In the genomic region with DNA sequence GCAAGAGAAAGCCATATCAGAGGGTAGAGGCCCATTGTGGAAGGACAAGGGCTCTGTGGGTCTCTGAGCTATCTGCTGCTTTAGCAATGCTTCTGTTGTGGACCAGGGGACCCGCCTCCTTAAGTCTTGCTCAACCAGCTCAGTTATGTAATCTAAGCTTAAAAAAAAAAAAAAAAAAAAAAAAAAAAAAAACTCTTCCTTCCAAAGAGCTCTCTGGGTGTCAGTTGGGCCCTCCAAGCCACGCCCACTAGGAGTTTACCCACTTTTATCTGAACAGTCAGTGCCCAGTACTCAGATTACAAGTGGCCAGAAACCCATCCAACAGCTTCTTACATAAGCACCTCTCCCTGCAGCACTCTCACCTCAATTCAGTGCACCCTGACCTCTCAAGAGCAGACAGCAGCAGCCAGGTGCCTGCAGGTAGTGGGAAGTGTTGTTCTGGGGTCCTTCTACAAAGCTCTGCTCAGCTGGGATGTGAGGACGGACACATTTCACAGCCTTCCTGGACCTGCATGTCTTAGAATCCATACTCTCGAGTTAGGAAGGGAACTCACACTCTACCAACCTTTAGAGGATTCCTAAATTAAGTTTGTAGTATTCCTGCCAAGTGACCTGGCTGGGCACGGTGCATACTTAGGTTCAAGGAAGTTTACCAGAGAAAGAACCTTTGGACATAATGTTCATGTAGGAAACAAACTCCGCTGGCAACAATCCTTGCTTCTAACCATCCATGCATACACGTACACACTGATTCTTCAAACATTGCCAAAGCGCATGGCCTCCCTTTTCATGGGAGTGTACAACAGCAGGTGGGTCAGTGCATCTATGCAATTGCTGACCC, we compare ENCODE assay signal across 9 mouse cellular contexts. TPM values are rescaled to one million over a fixed set of nuclear protein-coding genes. Genes with fewer than 3 reads are reported as not detected.
DNase-seq lines count a peak whose midpoint lies in the region; ATAC-seq and TF ChIP-seq lines count a peak whose summit lies in the region.
"Had no signal": no experiment of that assay in that cellular context is flagged by ENCODE, and none has a peak within 500 bp of the region (broad histone marks: within the 10 kb centered on the region; RNA-seq: fewer than 3 reads in every experiment).

A gene (minus strand): TSS at position 154 of the 841 bp plus-strand sequence.

- H3K27me3 ChIP-seq in lung, postnatal 0 days (replicated peaks; ENCODE audit: insufficient read depth, low read length): no peaks in the 10 kb centered on the region

- DNase-seq in gastrocnemius, adult 18-20 months (ENCODE audit: low spot score): peak; percentile 79
- no peak for DNase-seq in gastrocnemius, postnatal 4 days (ENCODE audit: low spot score in 2 of 2)
- peak; percentile 51 for DNase-seq in adrenal gland, adult 2 months
- DNase-seq in heart, postnatal 36 days: peak; percentile 50 to 62
- DNase-seq in lung, postnatal 0 days (ENCODE audit: low spot score): peak; percentile 93
- DNase-seq in frontal cortex, postnatal 14 days (ENCODE audit: low spot score in 2 of 2): no peak
- no peak for DNase-seq in right cerebral cortex, postnatal 4 days

- peak within 1 kb of the TSS; percentile 50 for H3K4me2 ChIP-seq in lung, postnatal 0 days (replicated peaks; ENCODE audit: low read depth, low read length)

- 50% methylated on average over 8 of the region's 8 CpGs for WGBS in lung, postnatal 0 days

- peak; percentile 94 for ATAC-seq in lung, postnatal 0 days
- ATAC-seq in cerebellum, adult (ENCODE audit: insufficient number of reproducible peaks, low FRiP score, low TSS enrichment): no peak

- peak within 1 kb of the TSS; percentile 61 for H3K27ac ChIP-seq in lung, postnatal 0 days (ENCODE audit: low read length)
- H3K27ac ChIP-seq: layer of hippocampus, adult 2 months had no signal

- H3K9me3 ChIP-seq in lung, postnatal 0 days (ENCODE audit: low read length): no peaks in the 10 kb centered on the region

- TF ChIP-seq EP300 in lung, postnatal 0 days (IDR thresholded peaks at IDR 0.05): peak; percentile 77

- no peak for TF ChIP-seq CTCF in lung, postnatal 0 days (IDR thresholded peaks at IDR 0.05)

- peak within 1 kb of the TSS; percentile 28 for H3K4me3 ChIP-seq in lung, postnatal 0 days (ENCODE audit: low read depth, low read length)
- H3K4me3 ChIP-seq: layer of hippocampus, adult 2 months had no signal

- intact Hi-C loops in heart, postnatal 36 days (cut with DNase I): loop anchor here (5.0 kb wide), 1 partner anchor 199 kb away; no protein-coding TSS in a partner anchor

- no peaks in the 10 kb centered on the region for H3K4me1 ChIP-seq in lung, postnatal 0 days (ENCODE audit: insufficient read depth, low read depth, low read length)

- no peak within 1 kb of the TSS for H3K9ac ChIP-seq in lung, postnatal 0 days (replicated peaks; ENCODE audit: low read depth)

- H3K36me3 ChIP-seq in lung, postnatal 0 days (ENCODE audit: insufficient read depth, low read length): no peaks in the 10 kb centered on the region

RNA-seq across cellular contexts. Expression of the gene that starts here (rescaled TPM):
- 100 to 1,000 TPM in 1 of 2 experiments, 10 to 100 TPM in 1; 79.6 to 130 TPM for total RNA-seq in gastrocnemius, adult 18-20 months (2021)
- total RNA-seq in gastrocnemius, postnatal 4 days (2021): 1 to 10 TPM; 1.7 to 1.9 TPM
- total RNA-seq in adrenal gland, adult 2 months (2021): 100 to 1,000 TPM; 306 to 500 TPM
- polyA plus RNA-seq in adrenal gland, adult 2 months (2012; rRNA removed): 28.0 and 49.4 TPM in 2 replicates
- 100 to 1,000 TPM; 231 to 249 TPM for total RNA-seq in heart, postnatal 36 days (2021)
- polyA plus RNA-seq in lung, postnatal 0 days (2015; fragmentation: Nextera tagmentation; extraction: Ambion mirVana): 408 and 424 TPM in 2 replicates

Comparison
In these comparisons a context has a peak if more than half of its experiments do, and no peak if none do; other contexts are left out.
1. RNA of the gene that starts here (total RNA-seq): 306 to 500 TPM in adrenal gland, adult 2 months, 231 to 249 TPM in heart, postnatal 36 days and 79.6 to 130 TPM in gastrocnemius, adult 18-20 months; 1.7 to 1.9 TPM in gastrocnemius, postnatal 4 days; every median in the first group is over 10 times any median in the second.
2. DNase-seq: peak in gastrocnemius, adult 18-20 months (single experiment), adrenal gland, adult 2 months (single experiment), heart, postnatal 36 days (2 of 2) and lung, postnatal 0 days (single experiment); none in gastrocnemius, postnatal 4 days (0 of 2), frontal cortex, postnatal 14 days (0 of 2) and right cerebral cortex, postnatal 4 days (single experiment).